Mouse (Mus musculus) left cerebral cortex, adult 2 months (tissue): ENCODE measurements at regions not wholly inside any gene's neighbourhood (a gene's known extent, or its start where the extent isn't known, plus 50 kb on each side); places are given as distances from the start of the nearest gene placed in this dataset.

Source experiments
- DNase-seq, 2 experiments: peaks; one replicate each; pipeline ENCODE4 v3.0.0; 2021 to 2022; ENCODE audit warnings: low spot score in 2 of 2, mixed read lengths in 1 of 2; ENCODE audit errors: extremely low spot score in 1 of 2
- H3K27ac ChIP-seq: fragments of 200-600 bp; 2 replicates; pipeline ENCODE4 v1.8.1; 2022
- H3K4me3 ChIP-seq: fragments of 200-600 bp; 2 replicates; pipeline ENCODE4 v1.8.1; 2022
- CTCF ChIP-seq: fragments of 200-600 bp; IDR thresholded peaks from 2 replicates; pipeline ENCODE4 v1.8.1; 2022; ENCODE audit warnings: antibody characterized with exemption, mild to moderate bottlenecking, moderate library complexity
- intact Hi-C: fragments of 180-260 bp; cut with DNase I; formaldehyde crosslinking; loops from one replicate; pipeline ENCODE4 v1.15.1; 2025

DNA sequence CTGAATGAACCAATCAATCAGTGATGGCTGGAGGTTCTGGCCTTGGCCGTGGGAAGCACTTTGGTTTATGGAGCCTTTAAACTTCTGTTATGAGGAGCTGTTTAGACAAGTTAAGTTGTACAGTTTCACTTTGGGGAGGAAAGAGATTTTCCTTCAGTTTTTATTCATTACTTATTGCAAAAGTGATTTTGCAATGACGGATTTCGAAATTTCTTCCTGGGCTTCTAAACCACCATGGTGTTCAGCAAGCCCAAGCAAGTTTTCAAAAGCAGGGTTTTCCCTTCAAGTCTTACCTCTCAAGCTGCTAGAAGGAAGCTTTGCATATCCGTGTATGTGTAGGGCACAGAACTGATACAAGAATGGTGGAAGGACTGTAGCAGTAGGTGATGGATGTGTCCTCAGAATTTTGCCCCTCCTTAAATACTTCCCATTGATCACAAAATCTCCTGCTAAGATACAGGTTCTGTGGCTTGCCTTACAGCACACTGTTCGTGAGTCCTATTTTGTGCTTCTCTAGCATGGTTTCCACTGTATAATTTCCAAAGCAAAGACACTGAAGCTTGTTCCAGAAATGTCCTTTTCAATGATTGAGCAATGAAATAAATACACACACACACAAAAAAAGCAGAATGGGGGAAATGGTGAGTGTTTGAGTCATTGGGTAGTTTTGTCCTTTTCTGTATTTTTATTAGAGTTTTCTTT is 448.6 kb upstream of the Btbd3 start:
- intact Hi-C loops: no loop called here
- TF ChIP-seq CTCF: no peak
- DNase-seq: no peak
- Histone ChIP-seq H3K4me3 (no peak overlapping the region), H3K27ac (no peak overlapping the region)

DNA sequence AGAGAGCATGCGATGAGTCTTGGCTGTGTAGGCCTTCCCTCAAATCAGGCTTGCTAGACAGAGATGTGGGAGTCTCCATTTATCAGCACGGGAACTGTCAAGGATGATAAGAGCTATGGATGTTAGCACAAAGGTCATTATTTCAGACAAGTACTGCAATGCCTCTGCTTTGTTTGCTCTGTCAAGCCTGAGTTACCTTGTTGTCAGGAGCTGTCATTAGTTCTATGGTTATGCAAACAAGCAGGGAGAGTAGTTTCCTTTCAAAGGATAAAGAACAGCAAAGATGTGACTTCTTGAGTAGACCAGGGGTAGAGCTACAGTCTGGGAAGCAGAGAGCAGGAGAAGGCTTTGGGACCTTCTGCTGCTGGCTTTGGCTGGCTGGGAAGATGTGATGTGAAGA is 461.5 kb upstream of the Btbd3 start:
- no peak for TF ChIP-seq CTCF
- H3K4me3 ChIP-seq: no peak overlapping the region
- no peak for DNase-seq
- intact Hi-C loops: no loop called here
- no peak overlapping the region for H3K27ac ChIP-seq

- DNase-seq: no peak
- Histone ChIP-seq H3K27ac (no peak overlapping the region), H3K4me3 (no peak overlapping the region)
- intact Hi-C loops: no loop called here
- no peak for TF ChIP-seq CTCF
These were observed 472.3 kb upstream of the Btbd3 start for GRCm38 (mm10) chr2:137784091-137784490.

GRCm38 (mm10) chr2:137777430-137777829 is 478.9 kb upstream of the Btbd3 start:
- no peak for TF ChIP-seq CTCF
- no peak overlapping the region for H3K4me3 ChIP-seq
- DNase-seq: no peak
- H3K27ac ChIP-seq: no peak overlapping the region
- intact Hi-C loops: no loop called here

- no peak overlapping the region for H3K27ac ChIP-seq
- intact Hi-C loops: no loop called here
- no peak for DNase-seq
- H3K4me3 ChIP-seq: no peak overlapping the region
- no peak for TF ChIP-seq CTCF
These were observed 491.6 kb upstream of the Btbd3 start for GRCm38 (mm10) chr2:137764785-137765184.

GRCm38 (mm10) chr2:137759455-137759854 is 496.9 kb upstream of the Btbd3 start:
- H3K27ac ChIP-seq: no peak overlapping the region
- no peak for DNase-seq
- intact Hi-C loops: no loop called here
- no peak overlapping the region for H3K4me3 ChIP-seq
- no peak for TF ChIP-seq CTCF

- Histone ChIP-seq H3K27ac (no peak overlapping the region), H3K4me3 (no peak overlapping the region)
- intact Hi-C loops: no loop called here
- TF ChIP-seq CTCF: no peak
- DNase-seq: no peak
These were observed 498.0 kb upstream of the Btbd3 start for GRCm38 (mm10) chr2:137758389-137758788.

DNA sequence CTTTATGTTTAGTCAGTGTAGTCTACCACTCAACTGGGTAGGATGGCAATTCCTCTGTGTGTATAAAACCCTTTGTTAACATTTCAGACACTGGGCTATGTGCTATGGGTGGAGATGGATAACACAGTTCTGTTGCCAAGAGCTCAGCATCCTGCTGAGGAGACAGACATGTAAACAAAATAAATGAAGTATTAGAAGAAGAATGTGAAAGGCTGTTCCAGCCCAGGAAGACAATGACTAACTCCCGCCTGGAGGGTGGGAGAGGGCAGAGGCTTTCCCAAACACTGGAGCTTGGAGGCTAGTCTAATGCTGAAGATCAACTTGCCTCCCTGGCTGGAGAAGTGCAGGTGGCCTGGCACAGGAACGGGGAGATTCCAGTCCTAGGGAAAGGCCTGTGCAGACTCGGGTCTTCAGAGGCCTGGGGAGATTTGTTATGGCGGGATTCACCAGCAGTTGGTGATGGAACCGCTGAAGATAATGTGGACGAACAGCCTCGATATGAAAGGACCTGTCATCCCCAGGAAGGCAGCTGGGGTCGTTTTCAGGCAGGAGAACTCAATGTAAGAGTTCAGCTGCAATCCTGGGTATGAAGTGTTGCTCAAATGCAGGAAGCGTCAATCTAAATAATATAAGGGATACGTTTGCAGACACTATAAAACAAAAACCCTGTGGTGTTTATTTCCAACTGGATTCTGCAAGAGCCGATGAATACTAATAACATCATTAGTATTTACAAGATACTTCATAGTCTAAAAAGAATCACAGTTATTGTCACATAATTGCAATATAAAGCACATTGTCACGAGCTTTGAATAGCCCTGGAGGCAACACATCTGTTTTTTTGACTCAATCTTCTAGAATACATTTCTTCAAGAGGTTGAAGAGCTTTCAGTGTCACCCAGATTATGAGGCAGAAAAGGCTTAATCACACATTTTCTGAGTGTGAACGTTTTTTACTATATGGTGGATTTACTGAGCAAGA is 498.8 kb upstream of the Btbd3 start:
- intact Hi-C loops: no loop called here
- Histone ChIP-seq H3K27ac (no peak overlapping the region), H3K4me3 (no peak overlapping the region)
- no peak for DNase-seq
- TF ChIP-seq CTCF: no peak

DNA sequence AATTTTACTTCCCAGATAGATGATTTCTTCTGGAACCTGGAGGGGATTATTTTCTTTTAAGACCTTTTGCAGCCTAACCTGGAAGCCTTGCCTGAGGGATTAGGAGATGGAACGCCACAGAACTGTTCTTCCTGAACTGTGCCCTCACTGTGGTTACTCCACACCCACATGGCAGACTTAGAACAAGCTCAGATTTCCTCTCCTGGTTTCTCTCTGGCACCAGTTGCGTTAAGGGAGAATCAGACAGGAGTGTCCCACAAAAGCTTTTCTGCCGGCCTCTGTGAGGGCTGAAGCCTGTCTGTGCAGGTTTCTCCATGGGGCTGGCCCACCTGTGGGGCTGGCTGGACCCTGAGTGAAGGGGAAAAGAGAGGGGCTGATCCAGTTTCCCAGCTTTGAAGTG is 500.1 kb upstream of the Btbd3 start:
- intact Hi-C loops: no loop called here
- H3K4me3 ChIP-seq: no peak overlapping the region
- TF ChIP-seq CTCF: no peak
- H3K27ac ChIP-seq: no peak overlapping the region
- DNase-seq: no peak

GRCm38 (mm10) chr2:137754481-137754880 is 501.9 kb upstream of the Btbd3 start:
- DNase-seq: no peak
- Histone ChIP-seq H3K4me3 (no peak overlapping the region), H3K27ac (no peak overlapping the region)
- intact Hi-C loops: no loop called here
- no peak for TF ChIP-seq CTCF

GRCm38 (mm10) chr2:137732410-137732809 is 524.0 kb upstream of the Btbd3 start:
- peak in 1 of 2 experiments; percentile 17 for DNase-seq
- intact Hi-C loops: loop anchor here (1.0 to 5.0 kb wide), 4 partner anchors 210 to 818 kb away; no protein-coding TSS in a partner anchor
- Histone ChIP-seq H3K27ac (no peak overlapping the region), H3K4me3 (no peak overlapping the region)
- peak; percentile 83 for TF ChIP-seq CTCF

GRCm38 (mm10) chr2:137730472-137730931 is 525.9 kb upstream of the Btbd3 start:
- DNase-seq: no peak
- Histone ChIP-seq H3K27ac (no peak overlapping the region), H3K4me3 (no peak overlapping the region)
- intact Hi-C loops: loop anchor here (5.0 kb wide), 2 partner anchors 212 to 733 kb away; no protein-coding TSS in a partner anchor
- no peak for TF ChIP-seq CTCF
